Mouse (Mus musculus) naive thymus-derived CD4-positive, alpha-beta T cell, adult 2 months (primary cell): ENCODE measurements around the gene Pak2.
"Not testable (repeated sequence)": the region's sequence is repeated elsewhere in the genome, so short reads cannot be mapped to it uniquely, and the experiment has no call there.

Experiments used
- DNase-seq: peaks from one replicate; pipeline ENCODE4 v3.0.0-alpha.2; 2011; ENCODE audit warnings: low read depth

Gene Pak2

DNA sequence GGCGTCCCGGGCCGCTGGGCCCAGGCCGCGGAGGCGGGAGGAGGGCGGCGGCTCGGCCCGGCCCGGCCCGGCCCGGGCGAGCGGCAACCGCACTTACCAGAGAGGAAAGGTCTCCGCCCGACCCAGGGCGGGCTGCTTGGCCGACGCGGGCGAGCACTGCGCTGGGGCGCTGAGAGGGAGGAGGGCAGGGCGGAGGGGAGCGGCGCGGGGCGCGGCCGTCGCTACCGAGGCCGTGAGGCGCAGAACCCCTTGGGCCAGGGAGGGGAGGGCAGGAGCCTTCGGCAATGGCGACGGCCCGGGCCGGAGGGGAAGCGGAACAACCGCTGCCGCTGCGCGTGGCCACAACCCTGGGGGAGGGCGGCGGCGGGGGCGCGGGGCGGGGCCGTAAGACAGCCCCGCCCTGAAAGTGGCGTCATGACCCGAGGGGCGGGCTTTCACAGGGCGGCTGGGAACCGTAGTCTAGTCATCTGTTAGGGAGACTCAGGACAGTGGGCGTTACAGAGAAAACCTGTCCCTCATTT lies at the start of gene Pak2:
Gene Pak2 (minus strand): TSS at position 352 of the 521 bp plus-strand sequence.
- DNase-seq: peak; percentile 87

DNA sequence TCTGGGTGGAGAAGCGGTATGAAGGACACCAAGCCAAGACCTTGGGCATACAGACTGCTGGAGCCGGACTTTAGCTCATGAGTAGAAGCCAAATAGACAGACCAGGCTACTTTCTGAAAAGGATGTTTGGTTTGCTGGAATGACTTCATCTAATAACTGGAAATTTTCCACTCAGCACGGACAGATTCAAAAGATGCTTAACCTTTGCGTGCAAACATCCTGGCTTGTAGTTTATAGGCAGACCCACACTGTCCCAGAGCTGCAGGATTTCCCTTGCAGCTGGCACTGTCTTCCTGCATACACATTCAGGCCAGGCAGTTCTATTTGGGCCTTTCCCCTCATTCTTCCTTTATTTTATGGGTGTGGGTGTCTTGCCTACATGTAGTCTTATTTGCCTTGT lies 47.9 kb upstream of the Pak2 start:
- no peak for DNase-seq

GRCm38 (mm10) chr16:32125364-32125763 lies 46.2 kb upstream of the Pak2 start:
- no peak for DNase-seq

DNA sequence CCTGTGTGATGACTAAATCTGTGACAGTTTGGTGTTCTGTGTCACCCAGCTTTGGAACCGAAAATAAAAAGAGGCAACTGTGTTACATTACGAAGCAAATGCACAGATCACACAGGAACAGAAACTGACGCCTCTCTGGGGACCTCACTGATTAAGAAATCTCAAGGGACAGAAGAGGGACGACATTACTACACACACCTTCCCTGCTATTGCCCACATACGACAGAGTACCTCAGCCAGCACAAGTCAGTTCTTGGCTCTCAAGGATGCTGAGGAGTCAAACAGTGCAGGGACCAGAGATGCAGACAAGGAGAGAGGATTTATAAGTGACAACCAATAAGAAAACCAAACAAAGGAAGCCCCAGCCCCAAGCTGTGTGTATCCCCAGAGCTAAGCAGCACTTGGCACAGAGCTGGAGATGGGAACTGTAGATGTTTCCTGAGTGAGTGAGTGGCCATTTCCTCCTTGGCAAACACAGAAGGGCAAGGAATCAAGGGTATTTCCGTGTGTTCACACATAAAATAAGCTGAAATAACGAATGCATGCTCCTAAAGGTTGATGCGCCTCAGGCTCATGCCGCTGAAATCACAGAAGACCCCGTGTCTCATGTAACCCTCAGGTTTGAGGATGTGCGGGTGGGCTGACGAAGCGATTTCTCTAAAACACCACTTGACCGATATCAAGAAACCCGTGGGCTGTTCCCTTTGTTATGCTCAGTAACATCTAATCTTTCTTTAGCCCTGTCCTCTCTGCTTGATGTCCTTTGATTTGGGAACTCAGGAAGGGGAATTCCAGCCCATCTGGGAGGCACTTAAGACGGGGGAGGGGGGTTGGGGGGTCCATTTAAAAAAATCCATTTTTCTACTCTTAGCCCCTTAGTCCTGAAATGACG lies 45.5 kb upstream of the Pak2 start:
- no peak for DNase-seq

- no peak for DNase-seq
These were observed 44.9 kb upstream of the Pak2 start for GRCm38 (mm10) chr16:32124020-32124419.

DNA sequence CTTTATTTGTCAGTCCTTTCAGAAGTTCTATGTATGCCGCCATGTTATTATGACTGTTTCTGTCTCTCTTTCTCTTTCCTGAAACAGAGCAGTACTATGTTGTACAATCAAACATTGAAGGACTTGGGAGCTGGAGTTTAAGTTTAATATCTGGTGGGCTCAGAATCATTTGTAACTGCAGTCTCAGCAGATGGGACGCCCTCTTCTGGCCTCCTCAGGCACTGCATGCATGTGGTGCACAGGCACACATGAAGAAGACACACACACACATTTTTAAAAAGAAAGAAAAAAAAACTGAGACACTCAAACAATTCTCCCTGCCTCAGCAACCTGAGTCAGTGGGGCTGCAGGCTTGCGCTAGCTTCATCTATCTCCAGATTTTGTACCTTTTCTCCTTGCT lies 41.3 kb upstream of the Pak2 start:
- DNase-seq: no peak

GRCm38 (mm10) chr16:32116186-32116585 lies 37.0 kb upstream of the Pak2 start:
- no peak for DNase-seq

DNA sequence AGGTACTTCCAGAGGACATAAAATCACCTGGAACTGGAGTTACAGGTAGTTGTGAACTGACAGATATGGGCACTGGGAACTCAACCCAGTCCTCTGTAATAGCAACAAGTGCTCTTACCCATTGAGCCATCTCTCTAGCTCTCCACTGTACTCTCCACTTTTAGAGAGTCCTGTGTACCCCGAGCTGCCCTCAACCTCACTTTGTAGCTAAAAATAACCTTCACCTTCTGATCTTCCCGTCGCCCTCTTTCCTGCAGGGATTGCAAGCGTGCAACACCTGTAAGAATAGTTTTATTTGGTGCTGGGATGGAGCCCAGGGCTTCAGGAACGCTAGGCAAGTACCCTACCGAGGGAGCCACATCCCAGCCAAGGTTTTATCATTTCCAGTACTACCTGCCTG lies 36.6 kb upstream of the Pak2 start:
- DNase-seq: no peak

DNA sequence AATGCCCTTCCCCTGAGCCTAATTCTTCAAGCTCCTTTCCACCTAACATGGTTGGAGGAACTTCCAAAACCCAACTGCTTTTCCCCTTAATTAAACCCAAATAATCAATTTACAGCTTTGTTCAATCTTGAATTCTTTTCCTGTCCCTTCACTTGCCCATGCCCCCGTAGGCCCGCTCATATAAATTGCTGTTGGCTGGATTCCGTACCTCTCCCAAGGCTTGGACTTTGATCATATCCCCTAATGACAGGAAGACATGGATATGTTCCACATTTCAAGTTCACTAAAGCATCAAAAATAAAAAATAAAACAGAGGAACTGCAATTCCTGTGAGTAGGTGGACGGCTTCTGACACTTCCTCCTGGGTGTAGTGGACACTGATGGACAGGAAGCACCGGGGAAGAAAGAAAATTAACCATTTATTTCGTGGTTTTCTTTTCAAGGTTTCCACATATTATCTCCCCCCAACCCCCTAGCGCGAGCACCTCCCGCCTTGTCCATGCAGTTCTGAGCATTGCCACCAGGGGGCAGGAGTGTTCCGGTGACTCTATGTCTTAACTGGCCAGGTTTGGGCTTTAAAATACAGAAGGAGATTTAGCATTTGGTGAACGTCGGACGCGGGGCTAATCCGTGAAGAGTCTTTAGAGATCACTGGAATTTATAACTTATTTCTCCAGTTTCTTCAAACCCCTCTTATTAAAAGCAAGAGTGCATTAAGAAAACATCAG lies 36.0 kb upstream of the Pak2 start:
- DNase-seq: peak; percentile 91

- DNase-seq: no peak
These were observed 35.3 kb upstream of the Pak2 start for GRCm38 (mm10) chr16:32114406-32114805.

DNA sequence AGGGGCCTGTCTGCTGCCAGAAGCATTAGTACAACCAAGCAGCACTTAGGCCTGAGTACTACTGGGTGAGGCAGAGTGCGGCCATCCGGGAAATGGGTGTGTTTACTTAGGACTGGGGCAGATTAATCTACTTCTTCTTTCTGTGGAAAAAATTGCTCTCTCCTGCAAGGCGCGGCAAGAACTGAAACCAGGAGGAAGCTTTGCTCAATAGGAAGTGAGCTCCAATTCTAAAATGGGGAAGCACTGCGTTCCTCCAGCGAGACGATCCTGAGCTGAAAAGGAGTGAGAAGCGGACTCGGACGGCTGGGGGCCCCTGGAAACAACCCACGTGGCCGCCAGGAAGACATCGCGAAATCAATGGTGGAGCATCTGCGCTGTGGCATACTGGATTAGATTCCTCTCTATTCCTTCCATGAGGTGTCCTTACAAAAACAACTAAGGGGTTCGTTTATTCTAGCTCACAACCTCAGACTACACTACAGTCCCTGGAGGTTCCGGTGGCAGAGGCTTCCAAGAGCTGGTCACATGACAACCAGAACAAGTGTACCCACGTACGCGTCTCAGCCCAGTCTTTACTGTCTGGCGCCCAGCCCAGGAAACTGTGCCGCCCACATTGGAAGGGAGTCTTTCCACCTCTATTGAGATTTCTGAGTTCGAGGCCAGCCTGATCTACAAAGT lies 34.5 kb upstream of the Pak2 start:
- DNase-seq: peak; percentile 88

DNA sequence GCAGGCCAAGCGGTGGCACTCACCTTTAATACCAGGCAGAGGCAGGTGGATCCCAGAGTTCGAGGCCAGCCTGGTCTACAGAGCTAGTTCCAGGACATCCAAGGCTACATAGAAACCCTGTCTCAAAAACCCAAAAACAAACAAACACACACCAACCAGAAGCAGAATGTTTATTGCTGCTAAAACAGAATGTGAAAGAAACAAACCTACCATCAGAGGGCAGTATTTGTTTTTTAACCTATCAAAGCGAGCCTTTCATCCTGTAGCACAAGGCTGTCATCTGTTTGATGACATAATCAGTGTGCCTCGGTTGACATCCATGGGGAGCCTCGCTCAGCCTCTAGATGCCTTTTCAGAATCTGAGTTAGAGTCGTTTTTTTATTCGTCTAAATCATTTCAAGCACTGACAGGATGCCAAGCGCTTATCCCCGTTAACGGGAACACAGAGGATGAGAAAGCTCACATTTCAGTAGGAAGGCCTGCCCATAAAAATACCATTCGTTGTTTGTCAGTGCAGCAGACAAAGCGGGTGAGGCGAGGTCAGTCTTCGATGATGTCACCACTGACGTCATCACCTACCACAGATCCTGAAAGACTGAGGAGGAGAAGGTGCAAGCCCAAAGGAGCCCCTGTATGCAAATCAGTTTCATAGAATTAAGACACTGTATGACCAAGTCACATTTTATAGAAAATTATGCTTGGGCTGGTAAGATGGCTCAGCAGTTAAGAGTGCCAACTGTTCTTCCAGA lies 32.0 kb upstream of the Pak2 start:
- DNase-seq: peak; percentile 82

- no peak for DNase-seq
These were observed 29.4 kb upstream of the Pak2 start for GRCm38 (mm10) chr16:32108578-32108977.

DNA sequence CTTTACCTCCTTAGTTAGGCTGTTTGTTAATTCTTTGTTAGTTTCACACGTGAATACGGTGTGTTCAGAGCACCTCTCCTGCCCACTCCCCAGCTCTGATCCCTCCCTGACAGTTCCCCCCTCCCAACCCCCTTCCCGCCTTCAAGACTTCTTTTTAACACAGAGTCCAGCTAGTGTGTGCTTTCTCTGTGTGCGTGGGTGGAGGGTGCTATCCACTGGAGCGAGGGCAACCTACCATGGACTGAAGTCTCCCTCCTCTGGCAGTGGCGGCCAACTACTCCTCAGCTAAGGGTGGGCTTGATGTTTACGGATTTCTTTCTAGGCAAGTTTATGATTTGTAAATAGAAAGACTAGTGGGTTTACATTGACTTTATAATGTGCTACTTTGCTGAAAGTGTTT lies 29.0 kb upstream of the Pak2 start:
- DNase-seq: peak; percentile 68

- peak; percentile 84 for DNase-seq
These were observed 28.4 kb upstream of the Pak2 start for GRCm38 (mm10) chr16:32107342-32108045.

DNA sequence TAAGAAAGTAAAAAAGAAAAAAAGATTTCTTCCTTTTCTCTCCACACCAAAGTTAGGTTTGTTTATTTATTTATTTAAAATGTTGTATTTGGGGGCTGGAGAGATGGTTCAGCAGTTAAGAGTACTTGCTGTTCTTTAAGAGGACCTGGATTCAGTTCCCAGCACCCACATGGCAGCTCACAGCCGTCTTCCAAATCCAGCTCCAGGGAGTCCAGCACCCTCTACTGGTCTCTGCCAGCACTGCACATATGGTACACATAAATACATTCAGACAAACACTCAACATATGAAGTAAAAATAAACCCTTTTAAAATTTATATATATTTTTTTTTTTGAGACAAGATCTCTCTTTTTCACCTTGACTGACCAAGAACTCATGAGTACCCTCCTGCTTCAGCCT lies 26.6 kb upstream of the Pak2 start:
- DNase-seq: peak; percentile 57

- DNase-seq: no peak
These were observed 23.2 kb upstream of the Pak2 start for GRCm38 (mm10) chr16:32102295-32102694.

DNA sequence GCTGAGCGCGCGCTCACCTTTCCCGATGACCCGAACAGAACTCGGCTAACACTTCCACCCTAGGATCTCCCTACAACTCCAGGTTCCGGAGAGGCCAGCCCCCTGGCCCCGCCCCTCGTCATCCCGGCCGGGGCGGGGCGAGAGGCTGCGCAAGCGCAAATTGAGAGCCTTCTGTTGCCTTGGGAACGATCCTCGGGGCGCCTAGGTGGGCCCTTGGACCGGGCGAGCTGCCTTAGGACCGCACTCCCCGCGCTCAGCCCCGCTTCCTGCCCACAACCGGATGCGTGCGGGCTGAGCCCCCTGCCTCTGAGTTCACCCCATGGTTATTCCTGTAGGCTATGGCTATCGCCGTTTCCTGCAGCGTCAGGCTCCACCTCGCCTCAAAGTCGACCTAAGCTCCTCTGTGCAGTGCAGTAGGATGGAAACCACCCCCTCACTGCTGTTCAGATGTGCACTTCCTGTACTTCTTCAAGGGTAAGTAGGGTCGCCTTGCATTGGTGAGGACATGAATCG lies 20.6 kb upstream of the Pak2 start, which contains the start of the genes Pigx and Cep19:
Gene Pigx (minus strand): TSS at position 103 of the 513 bp plus-strand sequence.
Gene Cep19 (plus strand): TSS at position 163 of the 513 bp plus-strand sequence.
- peak; percentile 88 for DNase-seq

DNA sequence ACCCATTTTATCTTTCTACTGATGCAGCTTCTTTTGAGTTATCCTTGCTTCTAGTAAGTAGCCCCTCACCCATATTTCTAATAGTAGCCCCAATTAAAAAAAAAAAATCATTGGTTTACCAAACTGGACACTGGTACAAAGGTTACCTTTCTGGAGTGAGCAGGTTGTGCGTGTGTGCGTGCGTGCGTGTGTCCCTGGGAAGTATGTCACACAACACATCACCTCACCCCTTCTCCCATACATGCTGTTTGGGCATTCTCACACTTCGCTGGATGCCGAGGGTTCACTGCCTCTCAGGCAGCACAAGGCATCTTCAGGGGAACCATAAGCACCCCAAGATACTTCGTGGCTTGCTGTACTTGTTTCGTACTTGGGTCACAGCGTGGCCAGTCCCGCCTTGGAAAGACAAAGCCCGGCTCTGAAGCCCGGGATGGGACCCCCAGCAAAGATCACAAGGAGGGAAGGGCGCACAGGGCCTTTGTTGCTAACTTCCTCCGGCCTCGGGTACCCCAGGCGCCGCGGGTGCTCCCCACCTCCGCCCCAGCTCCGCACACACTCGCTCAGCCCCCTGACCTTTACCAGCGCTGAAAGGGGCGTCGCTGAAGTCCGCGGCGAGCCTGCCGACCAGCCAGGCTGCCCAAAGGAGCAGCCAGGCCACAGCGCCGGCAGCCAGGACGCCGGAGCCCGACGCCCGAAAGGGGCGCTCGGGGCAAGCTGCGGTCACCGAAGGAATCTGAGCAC lies 19.9 kb upstream of the Pak2 start:
- DNase-seq: no peak

GRCm38 (mm10) chr16:32097757-32098156 lies 18.6 kb upstream of the Pak2 start:
- not testable (repeated sequence) for DNase-seq
